Mouse (Mus musculus) MEL (cell line): ENCODE data around the gene Thg1l.

Source experiments
- CTCF ChIP-seq, 3 experiments: IDR thresholded peaks in 2 of 3; conservative IDR thresholded peaks in 1 of 3; 2 replicates each; pipeline ENCODE4 v1.5.1; 2011 to 2012; ENCODE audit warnings: low read length in 3 of 3, low read depth in 2 of 3, mild to moderate bottlenecking in 2 of 3, improper control_type of control experiment in 1 of 3, inconsistent platforms in 1 of 3, mixed read lengths in 1 of 3, moderate library complexity in 1 of 3; ENCODE audit not compliant: control insufficient read depth in 1 of 3, insufficient read depth in 1 of 3, poor library complexity in 1 of 3, severe bottlenecking in 1 of 3
- EP300 ChIP-seq, 2 experiments: IDR thresholded peaks; 2 replicates each; pipeline ENCODE4 v1.6.1; 2011; ENCODE audit warnings: improper control_type of control experiment in 2 of 2, low read length in 2 of 2, low read depth in 1 of 2, mild to moderate bottlenecking in 1 of 2
- JUND ChIP-seq: IDR thresholded peaks from 2 replicates; pipeline ENCODE4 v1.6.1; 2011; ENCODE audit warnings: low read depth, mild to moderate bottlenecking, improper control_type of control experiment, low read length
- MXI1 ChIP-seq: IDR thresholded peaks from 2 replicates; pipeline ENCODE4 v1.6.1; 2011; ENCODE audit warnings: mild to moderate bottlenecking, low read depth, low read length, improper control_type of control experiment
- MYC ChIP-seq: IDR thresholded peaks from 2 replicates; pipeline ENCODE4 v1.6.1; 2011; ENCODE audit warnings: low read depth, mild to moderate bottlenecking, low read length, improper control_type of control experiment, moderate library complexity
- NELFE ChIP-seq: IDR thresholded peaks from 2 replicates; pipeline ENCODE4 v1.6.1; 2011; ENCODE audit warnings: low read depth, low read length, improper control_type of control experiment
- POLR2A ChIP-seq, 2 experiments: IDR thresholded peaks; 2 replicates each; pipeline ENCODE4 v1.6.1; 2011 to 2012; ENCODE audit warnings: low read length in 2 of 2, mild to moderate bottlenecking in 2 of 2, control low read depth in 1 of 2, improper control_type of control experiment in 1 of 2, low read depth in 1 of 2, moderate library complexity in 1 of 2; ENCODE audit not compliant: control insufficient read depth in 1 of 2, insufficient read depth in 1 of 2, poor library complexity in 1 of 2
- SIN3A ChIP-seq: IDR thresholded peaks from 2 replicates; pipeline ENCODE4 v1.6.1; 2012; ENCODE audit warnings: low read length, improper control_type of control experiment, inconsistent platforms
- ZNF384 ChIP-seq: IDR thresholded peaks from 2 replicates; pipeline ENCODE4 v1.6.1; 2012; ENCODE audit warnings: low read depth, mild to moderate bottlenecking, inconsistent platforms, low read length, improper control_type of control experiment

GRCm38 (mm10) chr11:45955127-45955627, at the start of gene Thg1l:
- TF ChIP-seq EP300 (IDR thresholded peaks at IDR 0.05; ENCODE audit: low read depth in 1 of 2, low read length in 2 of 2) (no peak; a peak in 1 of 4 replicates), POLR2A (IDR thresholded peaks at IDR 0.05; ENCODE audit: control insufficient read depth in 1 of 2, insufficient read depth in 1 of 2, low read depth in 1 of 2, low read length in 2 of 2, poor library complexity in 1 of 2) (peak; percentile 79 to 91; a peak in 3 of 4 replicates), ZNF384 (no peak), CTCF (IDR thresholded peaks at IDR 0.05 in 2 of 3, conservative IDR thresholded peaks at IDR 0.05 in 1 of 3; ENCODE audit: control insufficient read depth in 1 of 3, insufficient read depth in 1 of 3, low read depth in 2 of 3, low read length in 3 of 3, poor library complexity in 1 of 3, severe bottlenecking in 1 of 3) (no peak), MXI1 (peak; percentile 98), SIN3A (peak; percentile 99), MYC (peak; percentile 99), JUND (no peak), NELFE (peak; percentile 94)
